Mouse (Mus musculus): Measurements from ENCODE around the gene Clpx.

The Clpx gene

GRCm38 (mm10) chr9:65347112-65347850 lies 53.2 kb downstream of the Clpx start:
- DNase-seq: no peak

DNA sequence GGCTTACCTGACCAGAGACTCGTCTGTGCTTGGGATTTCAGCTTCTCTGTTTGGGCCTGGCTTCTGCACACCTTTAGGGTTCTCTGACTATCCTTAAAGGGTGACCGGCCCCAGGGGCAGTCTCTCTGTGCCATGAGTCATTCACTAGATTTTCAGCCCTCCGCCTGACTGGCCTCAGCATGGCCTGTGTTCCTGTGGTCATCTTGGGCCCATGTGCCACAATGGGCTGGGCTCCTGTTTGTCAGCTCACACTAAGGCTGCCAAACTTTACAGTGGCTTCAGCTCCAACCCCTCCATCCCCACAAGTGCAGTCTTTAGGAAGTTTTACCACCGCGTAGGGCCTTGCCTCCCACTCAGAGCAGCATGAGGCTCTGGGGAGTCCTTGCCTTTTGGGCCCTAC lies 59.2 kb downstream of the Clpx start:
- no peak for DNase-seq

DNA sequence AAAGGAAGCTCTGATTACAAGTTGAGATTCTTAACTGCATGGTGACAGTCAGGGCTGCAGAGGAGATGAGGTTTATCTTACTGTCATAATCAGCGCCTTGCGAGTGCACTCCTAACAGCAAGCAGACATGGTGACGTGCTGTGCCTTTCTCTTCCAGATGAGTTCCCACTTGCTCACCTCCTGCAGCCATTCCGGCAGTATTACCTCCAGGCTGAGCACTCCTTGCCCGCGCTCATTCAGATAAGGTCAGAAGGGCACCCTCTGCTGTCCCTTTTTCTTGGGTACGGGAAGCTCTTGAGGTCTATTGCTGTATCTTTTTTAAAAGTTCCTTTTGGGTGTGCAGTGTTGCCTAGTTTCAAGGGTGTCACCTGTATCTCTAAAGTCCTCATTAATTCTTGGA lies 62.5 kb downstream of the Clpx start:
- DNase-seq: no peak

GRCm38 (mm10) chr9:65356971-65357370 lies 62.9 kb downstream of the Clpx start:
- no peak for DNase-seq

DNA sequence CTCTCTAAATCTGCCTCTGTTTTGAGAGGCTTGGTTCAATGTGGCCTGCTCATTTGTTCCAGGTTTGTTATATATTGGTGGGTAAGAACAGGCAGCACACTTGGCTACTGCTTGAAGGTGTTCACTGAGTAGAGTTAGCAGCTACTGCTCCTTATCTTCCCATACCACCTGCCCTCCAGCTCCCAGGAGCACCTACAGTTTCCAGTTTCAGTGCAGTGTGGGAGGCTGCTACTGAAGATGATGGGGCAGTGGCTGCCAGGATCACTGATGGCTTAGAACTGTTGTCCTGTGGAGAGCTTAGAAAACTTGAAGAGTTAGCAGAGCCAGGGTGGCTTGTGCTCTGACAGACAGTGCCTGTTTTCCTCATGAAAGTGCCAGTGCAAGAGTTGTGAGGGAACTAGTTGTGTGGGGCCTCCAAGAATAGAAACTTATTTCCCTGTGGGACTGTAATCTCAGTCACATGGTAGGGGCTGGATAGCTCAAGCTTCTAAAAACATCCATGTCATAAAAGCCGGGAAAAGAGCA lies 65.0 kb downstream of the Clpx start:
- no peak for DNase-seq

DNA sequence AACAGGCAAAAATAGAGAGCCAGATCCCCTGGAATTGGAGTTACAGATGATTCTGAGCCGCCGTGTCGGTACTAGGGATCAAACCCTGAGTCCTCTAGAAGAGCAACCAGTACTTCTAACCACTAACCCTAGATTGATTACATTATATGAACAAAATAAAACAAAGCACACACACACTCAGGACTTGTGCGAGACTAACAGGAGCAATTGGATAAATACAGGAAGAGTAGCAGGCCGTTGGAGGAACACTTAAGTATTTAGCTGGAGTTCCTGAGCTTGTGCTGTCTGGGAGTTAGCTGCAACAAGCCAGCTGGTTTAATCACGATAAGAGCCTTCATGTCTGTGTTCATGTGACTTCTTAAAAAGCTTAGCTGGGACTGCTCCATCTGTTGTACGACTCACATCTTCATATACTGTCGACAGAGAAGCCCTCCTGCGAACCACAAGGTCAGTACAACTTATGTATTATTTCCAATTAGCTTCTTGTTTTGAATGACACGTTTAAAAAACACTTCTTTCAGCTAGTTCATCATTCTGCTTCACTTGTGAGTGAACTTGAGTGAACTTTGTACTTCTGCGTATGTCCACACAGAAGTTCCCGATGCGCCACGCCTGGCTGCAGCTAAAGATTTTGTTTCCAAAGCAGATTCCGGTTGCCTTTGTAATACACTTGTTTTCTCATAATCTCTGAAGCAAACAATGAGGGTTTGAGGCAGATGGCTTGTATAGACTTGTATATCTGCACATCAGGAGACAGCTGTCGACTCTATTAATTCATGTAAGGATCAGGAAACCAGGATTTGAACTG lies 66.8 kb downstream of the Clpx start, which contains the start of gene Ubap1l:
Gene Ubap1l (plus strand): TSS at position 401 of the 808 bp plus-strand sequence.
- DNase-seq: no peak

GRCm38 (mm10) chr9:65363684-65364083 lies 69.6 kb downstream of the Clpx start:
- no peak for DNase-seq

- no peak for DNase-seq
Observed at GRCm38 (mm10) chr9:65365721-65366120, 71.7 kb downstream of the Clpx start.

- DNase-seq: no peak
Observed at GRCm38 (mm10) chr9:65371756-65372155, 77.7 kb downstream of the Clpx start.

DNA sequence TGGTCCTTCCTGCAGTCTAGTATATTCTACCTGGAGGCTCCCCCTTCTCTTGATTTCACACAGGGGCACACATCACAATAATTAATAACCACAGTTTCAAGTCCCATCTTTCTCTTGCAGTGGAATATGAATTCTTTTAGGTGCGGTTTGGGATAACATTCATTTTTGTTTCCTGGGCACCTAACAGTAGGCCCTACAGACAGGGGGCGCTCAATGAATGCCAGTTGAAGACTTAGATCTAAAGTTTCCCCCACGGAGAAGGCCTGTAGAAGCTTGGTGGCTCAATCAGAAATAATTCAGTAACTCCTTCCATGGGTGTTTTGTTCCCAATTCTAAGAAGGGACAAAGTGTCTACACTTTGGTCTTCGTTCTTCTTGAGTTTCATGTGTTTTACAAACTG lies 78.4 kb downstream of the Clpx start:
- peak; percentile 77 for DNase-seq

DNA sequence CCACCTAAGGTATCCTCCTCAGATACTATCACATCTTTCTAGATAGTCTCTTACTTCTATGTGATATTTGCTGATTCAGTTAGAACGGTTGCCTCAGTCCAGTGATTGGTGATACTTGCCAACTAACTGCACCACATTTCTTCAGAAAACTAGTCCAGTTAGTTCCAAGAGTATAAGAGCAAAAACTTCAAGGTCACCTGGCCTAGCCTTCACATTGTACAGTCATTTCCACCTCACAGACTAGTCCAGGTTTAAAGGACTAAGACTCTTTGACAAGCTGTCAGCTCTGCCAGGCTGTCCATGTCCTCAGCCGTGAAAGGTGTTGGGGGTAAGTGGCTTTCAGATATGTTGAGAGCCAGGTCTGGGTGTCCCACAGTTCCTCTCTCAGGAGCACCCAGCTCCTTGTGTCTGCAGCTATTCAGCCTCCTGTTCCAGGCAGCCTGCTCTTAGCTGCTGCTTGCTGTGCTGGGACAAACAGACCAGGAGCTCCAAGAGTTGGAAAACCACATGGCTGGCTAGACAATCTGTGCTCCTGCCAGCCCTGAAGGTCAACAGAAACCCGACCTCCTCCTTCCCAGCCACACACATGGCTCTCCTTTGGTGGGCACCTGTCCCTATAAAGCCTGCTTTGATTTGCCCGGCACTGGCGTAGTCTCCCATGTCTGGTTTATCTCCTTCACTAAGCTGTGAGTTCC lies 80.6 kb downstream of the Clpx start:
- DNase-seq: no peak

GRCm38 (mm10) chr9:65375163-65375934 lies 81.3 kb downstream of the Clpx start:
- no peak for DNase-seq
